Mouse (Mus musculus) limb, embryonic 10.5 days (tissue): Measurements from ENCODE around the gene Slc48a1. TPM values are rescaled to one million over a fixed set of nuclear protein-coding genes. Genes with fewer than 3 reads are reported as not detected.
A peak's percentile ranks its signal among the peaks of the same experiment; 100 is the strongest.

Experiments
- DNase-seq: peaks from one replicate; pipeline ENCODE4 v3.0.0-alpha.2; 2017; ENCODE audit warnings: low spot score
- H3K27ac ChIP-seq: fragments of 300-500 bp; sonication (generic); 2 replicates; pipeline ENCODE4 v1.5.1; 2016; ENCODE audit warnings: mild to moderate bottlenecking
- H3K27me3 ChIP-seq: fragments of 300-500 bp; sonication (generic); 2 replicates; pipeline ENCODE4 v1.6.1; 2016; ENCODE audit warnings: low read depth, mild to moderate bottlenecking; ENCODE audit not compliant: poor library complexity, severe bottlenecking
- H3K36me3 ChIP-seq: fragments of 300-500 bp; sonication (generic); 2 replicates; pipeline ENCODE4 v1.6.1; 2016; ENCODE audit warnings: mild to moderate bottlenecking, moderate library complexity
- H3K4me1 ChIP-seq: fragments of 300-500 bp; sonication (generic); 2 replicates; pipeline ENCODE4 v1.6.1; 2016
- H3K4me3 ChIP-seq: fragments of 300-500 bp; sonication (generic); 2 replicates; pipeline ENCODE4 v1.5.1; 2016; ENCODE audit warnings: mild to moderate bottlenecking, moderate library complexity
- H3K9me3 ChIP-seq: fragments of 300-500 bp; sonication (generic); replicated peaks from 2 replicates; pipeline ENCODE4 v1.6.1; 2016; ENCODE audit warnings: mild to moderate bottlenecking
- WGBS: fragments of 180-500 bp; shearing (Covaris S2); methylation state at CpG from one replicate; pipeline ENCODE4 v1.1.7; 2016; 5-methylcytosine and 5-hydroxymethylcytosine counted together
- polyA plus RNA-seq: library from polyadenylated mRNA; unstranded; fragments of >200 nt; fragmentation: Nextera tagmentation; extraction: Ambion mirVana; gene quantifications from 2 replicates; pipeline ENCODE4 v1.2.1, GENCODE M21; 2016

Slc48a1 gene
- polyA plus RNA-seq, 1 experiment from 2014 or later, result 23.5 TPM

DNA sequence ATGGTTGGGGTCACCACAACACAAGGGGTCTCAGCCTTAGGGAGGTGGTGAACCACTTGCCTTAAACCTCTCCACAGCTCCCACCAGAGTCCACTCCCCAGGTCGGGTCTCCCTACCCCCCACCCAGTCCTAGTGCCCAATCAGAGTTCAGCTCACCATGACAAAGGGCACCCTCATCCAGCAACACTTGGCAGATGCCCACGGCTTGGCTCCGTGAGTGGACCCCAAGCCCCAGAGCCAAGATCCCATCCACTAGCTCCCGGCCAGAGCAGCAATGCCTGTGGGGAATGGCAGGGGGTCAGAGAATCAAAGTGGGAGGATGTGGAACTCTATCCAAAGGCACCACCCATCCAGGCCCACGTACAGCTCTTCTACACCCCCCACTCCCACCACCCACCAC is 17.4 kb upstream of the Slc48a1 start:
- Histone ChIP-seq H3K27me3 (peaks cover 6% of the 10 kb centered on the region), H3K36me3 (0 out of 2 replicates have a peak, but pooled peaks cover 3% of the 10 kb centered on the region), H3K9me3 (no peaks in the 10 kb centered on the region), H3K4me1 (peaks cover 51% of the 10 kb centered on the region), H3K27ac (no peak overlapping the region), H3K4me3 (no peak overlapping the region)
- 73% methylated on average over 5 of the region's 5 CpGs for WGBS
- DNase-seq, result no peak

DNA sequence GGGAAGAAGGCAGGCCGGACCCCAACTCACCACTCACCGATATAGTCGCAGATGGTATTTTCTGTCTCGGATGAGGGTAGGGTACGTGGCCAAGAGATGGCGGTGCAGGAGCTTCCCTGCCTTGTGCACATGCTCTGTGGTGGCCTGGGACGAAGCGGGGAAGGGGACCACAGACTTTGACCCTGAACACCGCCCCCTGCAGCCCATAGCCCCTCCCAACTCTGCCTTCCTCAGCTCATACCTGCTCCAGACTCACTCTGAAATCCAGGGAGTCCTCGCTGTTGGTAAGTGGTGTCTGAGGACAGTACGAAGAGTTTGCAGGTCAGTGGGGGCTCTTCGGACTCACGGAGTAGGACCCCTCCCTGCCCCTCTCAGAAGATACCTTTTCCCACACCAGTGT is 16.9 kb upstream of the Slc48a1 start:
- H3K36me3 ChIP-seq, result 0 out of 2 replicates have a peak, but pooled peaks cover 3% of the 10 kb centered on the region
- 40% methylated on average over 13 of the region's 13 CpGs for WGBS
- H3K4me1 ChIP-seq, result peaks cover 56% of the 10 kb centered on the region
- peaks cover 10% of the 10 kb centered on the region for H3K27me3 ChIP-seq
- H3K27ac ChIP-seq, result no peak overlapping the region; the same call in 1 of the 2 replicates
- DNase-seq, result no peak
- H3K9me3 ChIP-seq, result no peaks in the 10 kb centered on the region
- no peak overlapping the region for H3K4me3 ChIP-seq

DNA sequence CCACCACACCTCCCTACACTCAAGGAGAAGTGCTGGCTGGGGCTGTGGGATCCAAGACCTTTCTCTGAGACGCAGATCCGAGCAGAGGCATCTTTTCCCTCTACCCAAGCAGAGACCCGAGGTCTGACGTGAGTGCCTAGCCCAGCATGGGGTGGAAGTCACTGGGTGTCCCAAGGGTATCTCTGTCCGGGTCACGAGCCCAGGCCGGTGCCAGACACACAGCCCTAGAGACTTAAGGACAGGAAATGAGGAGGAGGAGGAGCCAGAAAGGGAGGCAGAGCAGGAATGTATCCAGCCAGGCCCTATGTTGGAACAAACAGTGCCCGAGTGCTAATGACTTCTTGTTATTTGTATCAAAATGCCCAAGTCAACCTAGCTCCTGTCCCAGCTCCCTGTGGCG is 15.6 kb upstream of the Slc48a1 start:
- no peaks in the 10 kb centered on the region for H3K9me3 ChIP-seq
- DNase-seq, result no peak
- 67% methylated on average over 9 of the region's 9 CpGs for WGBS
- H3K36me3 ChIP-seq, result 0 out of 2 replicates have a peak, but pooled peaks cover 3% of the 10 kb centered on the region
- no peak overlapping the region; the same call in 1 of the 2 replicates for H3K27ac ChIP-seq
- H3K27me3 ChIP-seq, result peaks cover 23% of the 10 kb centered on the region
- peaks cover 69% of the 10 kb centered on the region for H3K4me1 ChIP-seq
- no peak overlapping the region for H3K4me3 ChIP-seq

DNA sequence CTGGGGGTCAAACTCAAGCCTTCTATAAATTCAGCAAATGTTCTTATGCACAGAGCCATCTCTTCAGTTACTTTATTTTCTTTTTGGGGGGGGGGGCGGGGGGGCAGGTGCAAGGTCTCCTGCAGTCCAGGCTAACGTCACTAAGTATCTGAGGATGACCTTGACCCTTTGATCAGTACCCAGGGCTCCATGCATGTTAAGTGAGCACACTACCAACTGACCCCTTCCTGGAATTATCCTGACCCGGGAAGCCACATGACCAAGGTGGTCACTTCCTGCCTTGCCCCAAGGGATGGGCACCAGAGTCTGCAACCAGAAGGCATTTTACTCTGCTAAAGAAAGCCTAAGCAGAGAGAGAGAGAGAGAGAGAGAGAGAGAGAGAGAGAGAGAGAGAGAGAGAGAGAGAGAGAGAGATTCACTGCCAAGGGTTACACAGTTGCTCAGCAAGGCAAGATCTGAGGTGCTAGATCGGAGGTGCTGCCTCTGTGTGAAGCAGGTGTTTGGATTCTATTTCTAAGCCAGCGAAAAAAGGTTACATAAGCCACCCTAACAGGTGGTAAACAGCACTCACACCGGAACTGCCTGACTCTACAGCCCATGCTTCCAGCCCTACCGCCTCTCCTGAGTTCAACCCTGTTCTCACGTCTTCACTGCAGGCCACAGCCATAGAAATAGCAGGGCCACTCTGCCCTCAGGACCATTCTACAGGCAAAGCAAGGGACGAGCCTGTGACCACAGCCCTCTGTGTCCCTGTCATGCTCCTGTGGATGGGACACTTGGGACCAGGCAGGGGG is 14.9 kb upstream of the Slc48a1 start:
- no peak for DNase-seq
- 0 out of 2 replicates have a peak, but pooled peaks cover 3% of the 10 kb centered on the region for H3K36me3 ChIP-seq
- peaks cover 76% of the 10 kb centered on the region for H3K4me1 ChIP-seq
- H3K27me3 ChIP-seq, result peaks cover 23% of the 10 kb centered on the region
- H3K9me3 ChIP-seq, result no peaks in the 10 kb centered on the region
- 67% methylated on average over 9 of the region's 9 CpGs for WGBS
- H3K4me3 ChIP-seq, result no peak overlapping the region
- no peak overlapping the region for H3K27ac ChIP-seq

DNA sequence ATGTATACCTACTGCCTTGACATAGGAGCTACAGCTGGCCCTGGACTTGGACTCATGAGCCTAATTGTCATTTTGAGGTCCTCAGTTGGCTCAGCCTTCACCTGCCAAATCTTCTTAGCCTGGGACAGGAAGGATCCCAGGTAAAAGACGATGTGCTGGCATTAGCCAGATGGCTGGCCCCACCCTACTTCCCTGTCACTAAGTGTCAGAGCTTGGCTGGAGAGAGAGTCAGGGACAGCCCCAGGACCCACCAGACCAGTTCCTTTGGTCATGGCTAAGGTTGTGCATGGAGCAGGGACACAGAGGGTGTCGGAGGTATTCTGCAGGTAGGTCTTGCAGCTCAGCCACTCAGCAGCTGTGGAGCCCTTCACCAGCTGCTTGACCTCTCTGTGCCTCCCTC is 13.8 kb upstream of the Slc48a1 start:
- no peaks in the 10 kb centered on the region for H3K9me3 ChIP-seq
- peaks cover 34% of the 10 kb centered on the region for H3K27me3 ChIP-seq
- 74% methylated on average over 2 of the region's 2 CpGs for WGBS
- no peak for DNase-seq
- no peak overlapping the region for H3K27ac ChIP-seq
- H3K36me3 ChIP-seq, result 0 out of 2 replicates have a peak, but pooled peaks cover 3% of the 10 kb centered on the region
- no peak overlapping the region for H3K4me3 ChIP-seq
- H3K4me1 ChIP-seq, result peaks cover 81% of the 10 kb centered on the region

DNA sequence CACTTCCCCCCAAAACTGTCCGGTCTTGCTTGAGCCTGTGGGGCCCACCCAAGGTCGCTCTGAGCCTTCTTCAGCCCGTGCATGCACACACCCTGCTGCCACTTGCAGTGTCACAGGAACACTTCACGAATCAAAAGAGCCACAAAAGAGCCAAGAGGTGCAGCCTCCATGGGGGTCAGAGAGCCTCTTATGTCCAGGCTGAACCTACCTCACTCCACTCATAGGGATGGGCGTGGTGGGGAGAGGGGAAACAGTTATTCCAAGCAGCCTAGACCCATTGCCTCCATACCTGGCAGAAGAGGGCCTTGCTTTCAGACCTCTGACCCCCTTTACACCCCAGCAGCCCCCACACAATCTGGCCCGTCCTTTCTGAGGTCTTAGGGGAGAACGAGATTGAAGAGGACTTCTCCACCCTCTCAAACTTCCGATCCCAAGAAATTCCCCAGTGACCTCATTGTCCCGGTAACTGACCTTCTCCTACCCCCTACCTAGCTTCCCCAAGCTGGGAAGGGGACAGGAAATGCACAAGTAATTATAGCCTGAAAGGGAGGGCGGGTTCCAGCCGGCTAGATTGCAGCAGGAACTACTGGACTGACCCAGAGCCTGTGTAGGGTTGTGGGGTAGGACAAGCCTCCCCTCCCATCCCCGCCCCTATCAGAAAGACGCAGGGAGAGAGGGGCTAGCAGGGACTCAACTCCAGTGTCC is 13.1 kb upstream of the Slc48a1 start:
- DNase-seq, result no peak
- H3K4me3 ChIP-seq, result peak overlapping the region; percentile 58
- peaks cover 78% of the 10 kb centered on the region for H3K4me1 ChIP-seq
- no peaks in the 10 kb centered on the region for H3K36me3 ChIP-seq
- peaks cover 41% of the 10 kb centered on the region for H3K27me3 ChIP-seq
- H3K9me3 ChIP-seq, result no peaks in the 10 kb centered on the region
- peak overlapping the region; percentile 84; the same call in 1 of the 2 replicates for H3K27ac ChIP-seq
- 32% methylated on average over 13 of the region's 13 CpGs for WGBS

DNA sequence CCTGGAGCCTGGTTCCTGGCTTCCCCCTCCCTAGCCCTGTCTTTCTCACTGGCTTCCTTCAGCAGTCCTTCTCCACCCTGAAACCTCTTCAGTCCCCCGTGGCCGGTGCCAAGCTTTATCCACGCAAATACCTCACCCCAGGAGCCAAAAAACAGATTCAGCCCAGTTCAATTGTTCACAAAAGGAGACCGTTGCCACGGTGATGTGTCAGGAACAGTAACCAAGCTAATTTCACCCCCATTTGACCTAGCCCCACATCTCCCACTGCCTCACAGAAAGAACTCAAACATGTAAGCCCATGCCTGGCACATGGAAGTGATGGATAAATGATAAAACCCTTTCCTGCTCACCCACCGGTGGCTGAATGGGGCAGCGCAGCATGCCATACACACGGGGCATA is 12.1 kb upstream of the Slc48a1 start:
- H3K27me3 ChIP-seq, result peaks cover 51% of the 10 kb centered on the region
- no peaks in the 10 kb centered on the region for H3K36me3 ChIP-seq
- peak overlapping the region; percentile 84; the same call in 1 of the 2 replicates for H3K27ac ChIP-seq
- no peaks in the 10 kb centered on the region for H3K9me3 ChIP-seq
- peak overlapping the region; percentile 58 for H3K4me3 ChIP-seq
- 28% methylated on average over 8 of the region's 8 CpGs for WGBS
- DNase-seq, result no peak
- peaks cover 75% of the 10 kb centered on the region for H3K4me1 ChIP-seq

DNA sequence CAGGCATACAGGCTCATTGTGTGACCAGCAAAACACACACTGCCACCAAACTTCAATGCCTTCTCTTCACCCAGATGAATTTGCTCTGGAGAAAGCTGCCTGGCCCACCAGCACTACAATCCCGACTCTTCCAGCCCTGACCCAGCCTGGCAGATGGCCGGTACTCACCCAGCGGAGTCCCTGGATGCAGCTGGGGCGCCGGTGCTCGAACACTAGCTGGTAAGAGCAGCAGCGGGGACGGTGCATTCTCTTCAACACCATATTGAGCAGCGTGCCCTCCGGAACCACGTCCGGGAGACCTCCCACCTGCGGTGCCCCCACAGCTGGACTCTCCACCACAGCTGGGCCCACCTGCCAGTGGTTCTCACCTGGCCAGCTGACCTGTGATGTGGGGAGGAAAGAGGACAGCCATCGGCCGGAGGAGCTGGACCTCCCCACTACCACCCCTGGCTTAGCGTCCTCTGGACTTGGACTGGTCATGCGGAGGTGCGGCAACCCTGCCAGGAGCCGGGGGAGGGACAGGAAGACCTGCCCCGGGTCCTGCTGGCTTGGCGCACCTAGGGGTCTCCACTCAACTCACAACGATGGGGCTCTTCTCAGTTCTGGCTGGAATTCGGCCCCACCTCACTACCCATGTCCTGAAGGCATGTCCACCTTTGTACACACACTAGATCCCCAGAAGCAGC is 11.6 kb upstream of the Slc48a1 start:
- Histone ChIP-seq H3K36me3 (no peaks in the 10 kb centered on the region), H3K9me3 (no peaks in the 10 kb centered on the region), H3K4me3 (peak overlapping the region; percentile 58), H3K4me1 (peaks cover 69% of the 10 kb centered on the region), H3K27ac (peak overlapping the region; percentile 84), H3K27me3 (peaks cover 51% of the 10 kb centered on the region)
- 9% methylated on average over 23 of the region's 23 CpGs for WGBS
- peak; percentile 55 for DNase-seq

DNA sequence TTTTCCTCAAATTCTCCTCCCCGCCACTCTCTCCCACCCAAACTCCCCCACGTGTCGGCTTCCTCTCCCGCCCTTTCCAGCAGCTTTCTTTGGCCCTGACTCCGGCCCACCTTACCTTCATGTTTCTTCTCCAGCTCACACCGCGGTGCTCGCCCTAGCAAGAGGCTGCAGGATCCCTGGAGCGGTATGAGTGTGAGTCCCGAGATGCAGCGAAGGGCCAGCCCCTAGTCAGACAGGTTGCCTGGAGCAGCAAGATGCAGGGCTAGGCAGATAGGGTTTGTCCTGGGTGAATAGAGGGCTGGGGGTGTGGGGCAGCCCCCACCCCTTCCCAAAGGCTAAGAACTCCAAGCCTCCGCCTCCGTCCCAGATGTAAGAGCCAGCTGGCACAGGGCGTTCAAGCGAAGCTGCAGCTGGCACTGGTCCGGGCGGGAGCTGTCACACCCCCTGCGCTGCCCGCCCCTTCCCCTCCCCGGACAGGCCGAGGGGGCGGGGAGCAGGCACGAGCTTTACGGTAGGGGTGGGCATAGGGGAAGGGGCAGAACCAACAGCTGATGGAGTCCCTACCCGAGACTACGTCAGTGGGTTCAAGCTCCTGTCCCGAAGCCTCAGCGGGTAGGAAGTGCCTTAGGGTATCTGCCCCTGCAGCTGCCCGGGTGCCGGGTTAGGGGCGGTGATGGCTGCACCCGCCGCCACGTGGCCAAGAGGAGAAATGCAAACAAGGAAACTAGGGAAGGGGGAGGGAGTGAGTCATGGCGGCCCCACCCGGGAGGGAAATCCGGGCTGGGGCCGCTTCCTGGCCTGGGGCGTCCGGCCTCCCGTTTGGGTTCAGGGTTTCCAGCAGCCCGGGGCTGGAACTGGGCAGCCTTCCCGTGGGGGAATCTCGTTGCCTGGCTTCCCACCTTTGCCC is 10.8 kb upstream of the Slc48a1 start, which contains the start of gene Rapgef3:
TSS of gene Rapgef3 (minus strand) at position 693 of the 907 bp plus-strand sequence.
- Histone ChIP-seq H3K27me3 (peaks cover 51% of the 10 kb centered on the region), H3K9me3 (no peaks in the 10 kb centered on the region), H3K36me3 (no peaks in the 10 kb centered on the region), H3K4me1 (peaks cover 62% of the 10 kb centered on the region), H3K27ac (peak within 1 kb of the TSS; percentile 84), H3K4me3 (peak within 1 kb of the TSS; percentile 58)
- WGBS, result under 1% methylated on average over 44 of the region's 44 CpGs
- DNase-seq, result peak; percentile 85

DNA sequence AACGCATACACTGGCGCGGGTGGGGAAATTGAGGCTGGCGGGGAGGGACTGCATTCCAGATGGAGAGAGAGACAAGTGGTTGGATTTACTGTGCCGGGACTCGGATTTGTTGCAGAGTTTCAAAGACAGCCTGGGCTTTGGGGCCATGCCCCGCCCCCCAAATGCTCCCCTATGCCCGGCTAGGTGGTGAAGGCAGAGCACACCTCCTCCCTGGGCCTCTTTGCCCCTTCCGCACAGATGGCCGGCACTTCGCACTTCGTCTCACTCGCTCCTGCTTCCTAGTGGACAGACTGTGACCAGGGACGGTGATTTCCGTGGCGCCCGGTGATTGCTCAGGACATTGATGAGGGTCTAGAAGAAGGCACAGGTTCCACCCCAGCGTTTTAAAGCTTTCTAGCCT is 10.1 kb upstream of the Slc48a1 start:
- under 1% methylated on average over 18 of the region's 18 CpGs for WGBS
- H3K4me1 ChIP-seq, result peaks cover 62% of the 10 kb centered on the region
- H3K27me3 ChIP-seq, result peaks cover 51% of the 10 kb centered on the region
- peak overlapping the region; percentile 84 for H3K27ac ChIP-seq
- peak overlapping the region; percentile 58 for H3K4me3 ChIP-seq
- peak; percentile 70 for DNase-seq
- no peaks in the 10 kb centered on the region for H3K36me3 ChIP-seq
- no peaks in the 10 kb centered on the region for H3K9me3 ChIP-seq

DNA sequence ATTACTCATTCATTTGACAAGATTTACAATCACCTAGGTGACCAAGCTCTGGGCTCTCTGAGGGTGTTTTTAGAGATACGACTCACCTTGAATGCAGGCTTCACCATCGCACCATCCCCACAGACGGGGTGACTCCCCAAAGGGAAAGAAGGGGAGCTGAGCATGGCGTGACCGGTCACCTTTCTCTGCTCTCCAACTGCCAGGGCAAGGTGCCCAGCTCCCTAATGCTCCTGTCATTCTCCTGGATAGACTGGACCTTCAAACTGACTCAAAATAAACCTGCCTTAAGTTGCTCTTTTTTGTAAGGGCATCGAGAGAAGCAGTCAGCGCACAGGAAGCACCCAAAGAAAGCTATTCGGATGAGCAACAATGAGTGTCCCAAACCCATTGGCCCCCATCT is 8.0 kb upstream of the Slc48a1 start:
- Histone ChIP-seq H3K36me3 (no peaks in the 10 kb centered on the region), H3K27ac (no peak overlapping the region), H3K4me1 (peaks cover 59% of the 10 kb centered on the region), H3K27me3 (peaks cover 53% of the 10 kb centered on the region), H3K9me3 (no peaks in the 10 kb centered on the region), H3K4me3 (no peak overlapping the region)
- no peak for DNase-seq
- 78% methylated on average over 8 of the region's 8 CpGs for WGBS

DNA sequence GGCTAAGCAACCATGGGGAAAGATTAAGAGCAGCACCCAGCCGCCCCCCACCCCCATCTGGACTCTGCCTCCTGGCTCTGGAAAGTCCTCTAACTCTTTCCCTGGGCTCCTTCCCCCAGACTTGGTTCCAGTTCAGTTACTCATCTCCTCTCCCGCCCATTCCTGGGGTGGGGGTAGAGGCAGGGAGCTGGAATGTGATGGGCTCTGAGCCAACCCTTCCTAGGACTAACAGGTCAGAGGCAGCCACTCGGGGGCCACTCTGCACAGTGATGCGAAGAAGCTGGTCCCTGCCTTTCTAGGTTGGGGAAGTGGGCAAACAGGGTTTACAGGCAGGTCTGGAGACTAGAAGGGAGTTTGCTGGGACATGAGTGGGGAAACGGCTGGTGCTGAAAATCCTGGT is 5.2 kb upstream of the Slc48a1 start:
- Histone ChIP-seq H3K4me3 (no peak overlapping the region), H3K9me3 (no peaks in the 10 kb centered on the region), H3K27me3 (peaks cover 41% of the 10 kb centered on the region), H3K36me3 (no peaks in the 10 kb centered on the region), H3K27ac (peak overlapping the region; percentile 74; the same call in 1 of the 2 replicates), H3K4me1 (peaks cover 46% of the 10 kb centered on the region)
- DNase-seq, result no peak
- WGBS, result 42% methylated on average over 5 of the region's 5 CpGs
